Mouse (Mus musculus) MEL (cell line): ENCODE data around the gene 9630041A04Rik.

Experiments
- CTCF ChIP-seq, 3 experiments: IDR thresholded peaks in 2 of 3; conservative IDR thresholded peaks in 1 of 3; 2 replicates each; pipeline ENCODE4 v1.5.1; 2011 to 2012; ENCODE audit warnings: low read length in 3 of 3, low read depth in 2 of 3, mild to moderate bottlenecking in 2 of 3, improper control_type of control experiment in 1 of 3, inconsistent platforms in 1 of 3, mixed read lengths in 1 of 3, moderate library complexity in 1 of 3; ENCODE audit not compliant: control insufficient read depth in 1 of 3, insufficient read depth in 1 of 3, poor library complexity in 1 of 3, severe bottlenecking in 1 of 3
- MYC ChIP-seq: IDR thresholded peaks from 2 replicates; pipeline ENCODE4 v1.6.1; 2011; ENCODE audit warnings: low read depth, mild to moderate bottlenecking, low read length, improper control_type of control experiment, moderate library complexity

GRCm38 (mm10) chr9:101986910-101987309, 125.3 kb downstream of the 9630041A04Rik start:
- no peak for TF ChIP-seq CTCF (IDR thresholded peaks at IDR 0.05 in 2 of 3, conservative IDR thresholded peaks at IDR 0.05 in 1 of 3; ENCODE audit: control insufficient read depth in 1 of 3, insufficient read depth in 1 of 3, low read depth in 2 of 3, low read length in 3 of 3, poor library complexity in 1 of 3, severe bottlenecking in 1 of 3)
- no peak for TF ChIP-seq MYC
